Mouse (Mus musculus) frontal cortex, postnatal 36 days (tissue): ENCODE data around the gene Pcare.
"Not testable (repeated sequence)": the region's sequence is repeated elsewhere in the genome, so short reads cannot be mapped to it uniquely, and the experiment has no call there.

Source experiments
- DNase-seq, 2 experiments: peaks; one replicate each; pipeline ENCODE4 v3.0.0; 2022; ENCODE audit warnings: low spot score in 2 of 2

The Pcare gene

DNA sequence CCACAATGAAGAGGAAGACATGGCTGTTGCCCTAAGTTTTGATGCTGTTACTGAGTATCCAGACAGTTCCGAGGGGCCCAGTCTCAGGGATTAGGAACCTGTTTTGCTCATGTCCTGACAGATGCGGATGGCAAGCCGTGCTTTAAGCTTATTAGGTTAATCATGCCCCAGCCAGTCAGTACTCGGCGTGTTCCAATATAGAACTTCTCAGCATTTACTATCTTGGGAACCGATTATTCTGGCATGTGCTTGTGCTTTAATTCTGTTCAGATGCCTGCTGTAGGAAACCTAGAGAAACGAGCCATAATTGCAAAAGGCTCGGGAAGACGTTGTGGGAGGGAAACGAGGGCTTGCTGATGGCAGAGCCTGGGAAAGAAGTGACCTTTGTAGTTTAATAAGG, at the start of gene Pcare:
Gene Pcare (minus strand): TSS at position 64 of the 400 bp plus-strand sequence.
- DNase-seq = peak in 1 of 2 experiments; percentile 23

DNA sequence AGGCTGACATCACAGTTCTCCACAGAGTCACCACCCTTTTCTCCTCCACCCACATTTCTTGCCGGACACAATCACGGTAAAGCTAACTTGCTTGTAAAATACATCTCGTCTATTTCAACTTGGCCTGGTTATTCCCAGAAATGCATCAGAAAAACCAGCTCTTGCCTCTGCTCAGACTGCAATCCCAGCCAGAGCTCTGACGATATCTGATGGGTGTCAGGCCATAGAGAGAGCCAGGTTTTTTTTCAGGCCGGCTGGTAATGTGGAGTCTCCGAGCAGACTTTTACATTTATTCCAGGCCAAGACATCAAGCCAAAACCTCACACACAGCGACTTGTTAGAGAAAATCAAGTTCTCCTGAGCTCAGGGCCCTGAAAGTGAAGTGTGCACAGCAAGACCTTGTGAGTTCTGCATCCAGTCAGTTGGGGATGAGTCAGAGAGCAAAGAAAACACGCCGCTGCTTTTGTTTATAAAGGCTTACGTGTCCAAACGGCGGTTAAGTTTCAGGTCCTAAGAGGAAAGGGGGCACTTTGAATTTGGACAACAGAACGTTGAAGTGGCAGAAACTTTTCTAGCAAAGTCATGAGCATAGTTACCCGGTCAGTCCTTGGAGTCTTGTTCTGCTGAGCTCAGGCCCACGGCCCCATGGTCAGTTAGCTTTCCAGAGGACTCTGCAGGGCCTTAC, 43.0 kb upstream of the Pcare start:
- no peak for DNase-seq

DNA sequence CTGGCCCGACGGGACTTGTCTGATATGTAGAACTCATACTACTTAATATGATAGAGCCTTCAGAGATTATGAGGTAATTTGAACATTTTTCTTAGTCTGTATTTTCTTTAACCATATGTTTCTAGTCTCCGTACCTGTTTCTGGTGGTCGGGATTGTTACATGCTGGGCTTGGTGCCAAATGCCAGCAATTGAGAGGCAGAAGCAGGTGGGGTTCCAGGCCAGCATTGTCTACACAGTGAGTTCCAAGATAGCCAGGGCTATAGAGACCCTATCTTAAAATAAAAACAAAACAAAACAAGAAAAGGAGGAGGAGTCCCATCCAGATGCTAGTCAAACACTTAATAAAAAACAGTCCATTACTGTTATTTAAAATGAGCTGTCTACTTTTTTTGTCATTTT, 38.9 kb upstream of the Pcare start:
- DNase-seq = no peak

DNA sequence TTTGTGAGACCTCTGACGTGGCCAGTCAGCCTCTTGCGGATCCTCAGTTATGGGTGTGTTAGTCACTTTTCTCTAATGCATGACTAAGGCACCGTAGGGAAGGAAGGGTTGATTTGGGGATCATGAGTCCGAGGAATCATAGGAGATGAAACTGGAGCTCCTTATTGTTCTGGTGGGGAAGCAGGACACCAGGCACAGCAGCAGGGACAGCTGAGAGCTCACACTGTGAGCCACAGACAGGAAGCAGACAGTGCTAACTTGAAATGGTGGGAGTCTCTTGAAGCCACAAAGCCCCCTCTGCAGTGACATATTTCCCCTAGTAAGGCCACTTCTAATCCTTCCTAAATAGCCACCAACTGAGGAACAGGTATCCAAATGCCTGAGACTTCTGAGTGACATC, 38.4 kb upstream of the Pcare start:
- no peak for DNase-seq

DNA sequence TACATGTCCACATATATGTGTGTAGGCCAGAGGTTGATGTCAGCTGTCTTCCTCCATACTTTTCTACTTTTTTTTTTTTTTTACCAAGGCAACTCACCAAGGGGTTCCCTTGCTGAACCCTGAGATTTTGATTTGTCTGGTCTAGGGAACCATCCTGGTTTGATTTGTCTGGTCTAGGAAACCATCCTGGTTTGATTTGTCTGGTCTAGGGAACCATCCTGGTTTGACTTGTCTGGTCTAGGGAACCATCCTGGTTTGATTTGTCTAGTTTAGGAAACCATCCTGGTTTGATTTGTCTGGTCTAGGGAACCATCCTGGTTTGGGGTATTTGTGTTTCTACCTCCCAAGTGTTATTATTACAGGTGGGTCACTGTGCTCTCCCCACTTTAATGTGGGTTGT, 33.8 kb upstream of the Pcare start:
- DNase-seq = no peak

DNA sequence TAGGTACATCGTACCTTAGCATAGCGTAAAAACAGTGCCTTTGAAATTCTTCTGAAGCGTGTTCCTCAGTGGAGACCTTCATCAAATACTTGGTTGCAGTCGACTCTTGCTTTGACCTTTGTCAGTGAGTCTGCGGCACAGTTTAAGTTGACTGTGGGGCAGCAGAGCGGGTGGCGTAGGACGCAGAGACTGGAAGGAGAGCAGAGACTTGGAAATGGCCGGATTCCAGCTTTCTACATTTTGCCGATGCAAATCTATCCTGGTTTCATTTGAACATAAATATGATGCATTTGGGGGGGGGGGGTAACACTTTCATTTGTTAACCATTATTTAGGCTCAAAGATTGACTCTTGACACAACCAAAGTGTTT, 30.7 kb upstream of the Pcare start:
- DNase-seq = no peak

DNA sequence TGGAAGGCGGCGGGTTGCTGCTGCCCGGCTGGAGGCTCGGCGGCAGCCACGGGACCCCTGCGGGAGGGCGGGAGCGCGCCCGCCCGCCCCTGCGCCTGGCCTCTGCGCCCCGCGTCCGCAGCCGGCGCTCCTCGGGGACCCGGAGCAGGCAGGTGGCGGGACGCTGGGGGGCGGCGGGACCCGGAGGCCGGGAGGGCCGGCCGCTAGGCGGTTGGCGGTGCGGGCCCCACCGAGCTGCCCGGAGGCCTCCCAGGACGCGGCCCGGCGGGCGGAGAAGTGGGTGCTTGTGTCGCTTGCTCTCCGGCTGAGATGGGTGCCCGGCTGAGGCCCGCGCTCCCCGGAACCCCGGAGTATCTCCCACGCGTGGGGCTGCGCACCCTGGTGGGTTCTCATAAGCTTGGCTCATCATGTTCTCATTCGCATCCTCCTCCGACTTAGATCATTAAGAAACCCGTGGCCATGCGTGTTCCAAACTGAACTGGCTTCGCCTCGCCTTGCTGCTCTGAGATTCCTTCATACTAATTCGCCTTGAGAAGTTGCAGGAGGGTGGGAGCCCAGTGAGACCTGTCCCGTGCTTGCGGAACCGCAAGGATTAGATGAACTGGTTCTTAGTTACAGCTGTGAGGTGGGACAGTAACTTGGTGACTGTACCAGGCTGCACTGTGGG, 30.1 kb upstream of the Pcare start:
- DNase-seq = peak; percentile 58 to 60

DNA sequence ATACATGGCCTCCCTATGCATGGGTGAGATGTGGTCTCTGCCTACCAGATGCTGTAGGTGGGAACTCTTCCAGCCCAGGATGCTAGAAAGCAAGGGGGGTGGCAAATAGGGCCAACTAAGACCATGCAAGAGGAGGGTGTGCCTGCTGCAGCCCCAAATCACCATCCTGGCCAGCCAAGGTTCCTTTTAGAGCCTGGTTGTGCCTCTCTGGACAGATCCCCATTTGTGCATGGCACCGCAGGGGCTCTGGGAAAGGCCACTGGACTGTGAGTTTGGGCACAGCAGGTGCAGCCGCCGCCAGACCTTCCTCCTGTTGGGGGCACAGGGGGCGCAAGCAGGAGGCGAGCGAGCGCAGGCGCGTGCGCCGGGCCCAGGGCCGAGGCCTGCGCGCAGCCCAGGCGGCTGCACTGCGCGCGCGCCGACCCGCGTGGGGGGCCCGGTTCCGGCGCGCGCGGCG, 29.6 kb upstream of the Pcare start:
- DNase-seq = peak; percentile 13 to 25

DNA sequence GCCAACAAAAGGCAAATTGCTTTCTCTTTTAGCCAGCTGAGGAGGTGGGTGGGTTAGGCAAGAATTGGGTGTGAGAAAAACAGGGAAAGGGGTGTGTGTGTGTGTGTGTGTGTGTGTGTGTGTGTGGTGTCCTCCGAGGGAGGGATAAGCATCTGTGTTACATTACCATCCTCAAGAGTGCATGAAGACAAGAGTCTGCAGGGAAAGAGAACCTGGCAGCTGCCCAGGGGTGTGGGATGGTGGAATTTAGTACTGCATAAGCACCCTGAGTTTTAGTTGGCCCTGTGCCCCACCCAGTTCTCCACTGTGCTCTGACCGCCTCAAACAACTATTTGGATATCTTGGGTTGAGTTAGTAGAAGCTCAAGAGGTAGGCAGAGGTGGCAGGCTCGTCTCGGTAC, 28.3 kb upstream of the Pcare start:
- DNase-seq = peak; percentile 82 to 89

DNA sequence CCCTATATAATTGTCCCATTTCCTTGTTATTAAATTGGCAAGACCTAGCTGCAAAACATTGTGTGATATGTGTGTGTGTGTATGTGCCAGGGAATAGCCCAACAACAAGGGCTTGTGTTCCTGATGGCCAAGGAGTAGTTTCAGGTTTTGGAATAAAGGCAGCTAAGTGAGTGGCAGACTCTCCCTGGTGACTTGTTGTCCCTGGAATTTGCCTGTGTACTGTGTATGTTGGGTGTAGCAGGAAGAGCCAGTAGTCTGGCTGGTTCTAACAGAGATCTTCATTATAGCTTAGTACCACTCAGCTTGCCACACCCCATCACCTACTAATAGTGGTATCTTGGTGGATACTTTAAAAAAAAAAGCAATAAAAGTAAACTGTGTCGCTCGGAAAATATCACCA, 27.8 kb upstream of the Pcare start:
- no peak for DNase-seq

DNA sequence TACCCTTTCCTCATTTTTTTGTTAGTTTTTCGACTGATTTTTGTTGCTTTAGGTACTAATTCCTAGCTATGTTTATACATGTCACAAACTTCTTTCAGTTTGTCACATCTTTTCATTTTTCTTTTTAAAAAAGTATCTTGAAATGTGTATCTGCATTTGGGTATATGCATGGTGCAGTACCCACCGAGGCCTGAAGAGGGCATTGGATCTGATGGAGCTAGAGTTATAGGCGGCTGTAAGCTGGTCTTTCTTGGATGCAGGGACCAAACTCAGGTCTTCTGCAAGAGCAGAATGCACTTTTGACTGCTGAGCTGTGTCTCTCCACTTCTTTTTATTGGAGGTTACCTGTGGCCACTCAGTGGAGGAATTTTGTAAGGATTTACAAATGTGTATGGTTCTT, 26.0 kb upstream of the Pcare start:
- no peak for DNase-seq

DNA sequence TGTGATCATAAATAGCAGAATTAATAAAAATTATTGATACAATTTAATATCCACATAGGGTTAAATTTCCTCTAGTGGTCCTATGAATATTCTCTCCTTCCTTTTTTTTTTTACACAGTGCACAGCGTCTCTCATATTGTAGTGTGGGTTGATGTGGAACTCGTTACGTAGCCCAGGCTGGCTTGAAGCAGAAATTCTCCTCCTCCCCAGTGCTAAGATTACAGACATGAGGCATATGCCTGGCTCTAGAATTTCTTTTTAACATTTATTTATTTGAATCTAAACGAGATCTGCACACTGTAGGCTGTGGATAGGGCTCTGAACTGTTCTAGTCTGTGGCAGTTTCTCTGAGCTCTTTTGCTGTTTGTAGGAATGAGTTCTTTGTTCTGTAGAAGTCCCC, 22.6 kb upstream of the Pcare start:
- peak in 1 of 2 experiments; percentile 21 for DNase-seq

DNA sequence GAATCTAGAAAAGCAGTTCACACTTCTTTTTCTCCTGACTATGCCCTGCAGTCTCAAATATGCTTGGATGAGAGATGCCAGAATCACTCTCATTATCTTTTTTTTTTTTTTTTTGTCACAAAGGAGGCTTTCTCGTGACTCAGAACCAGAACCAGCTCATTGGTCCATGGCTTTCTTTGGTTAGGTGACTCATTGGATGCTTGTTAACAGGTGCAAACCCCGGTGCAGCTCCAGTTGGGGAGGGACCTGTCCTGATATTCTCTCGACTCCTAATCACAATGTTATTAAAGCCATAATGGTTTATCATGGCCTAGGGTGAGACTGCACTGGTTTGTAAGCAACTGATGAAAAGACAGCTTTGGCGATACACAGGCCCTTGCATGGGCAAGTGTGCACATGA, 21.5 kb upstream of the Pcare start:
- DNase-seq = no peak

DNA sequence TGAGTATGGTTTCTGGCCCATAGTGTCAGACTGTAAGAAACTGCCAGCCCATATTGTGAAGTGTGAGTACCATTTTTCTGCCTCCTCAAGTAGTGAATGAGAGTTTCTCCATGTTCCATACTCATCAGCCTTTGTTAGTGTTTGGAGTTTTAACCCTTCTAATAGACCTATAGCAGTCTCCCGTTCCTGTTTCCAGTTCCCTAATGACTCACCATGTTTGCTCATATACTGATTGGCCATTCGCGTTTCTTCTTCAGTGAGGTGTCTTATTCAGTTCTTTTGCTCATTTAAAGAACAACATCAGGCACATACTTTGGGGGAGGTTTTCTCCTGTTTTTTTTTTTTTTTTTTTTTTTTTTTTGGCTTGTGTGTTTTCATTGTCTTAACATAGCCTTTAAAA, 18.0 kb upstream of the Pcare start:
- no peak for DNase-seq

DNA sequence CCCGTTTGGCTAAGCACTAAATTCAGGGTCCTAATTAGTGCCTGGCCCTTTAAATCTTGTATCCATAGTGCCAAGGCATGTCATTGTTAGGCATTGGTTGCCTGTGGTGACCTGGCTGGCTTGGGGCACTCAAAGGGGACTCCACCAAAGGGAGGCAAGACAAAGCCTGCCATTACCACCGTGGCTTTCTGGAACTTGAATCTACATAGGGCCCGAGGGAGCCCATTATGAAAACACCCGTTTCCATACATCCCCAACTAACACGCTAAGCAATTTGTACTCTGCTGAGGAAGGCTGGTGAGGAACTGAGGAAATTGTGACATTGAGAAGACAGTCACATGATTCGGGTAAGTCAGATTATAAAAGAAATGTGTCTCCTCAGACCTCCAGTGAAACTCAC, 16.9 kb upstream of the Pcare start:
- DNase-seq = no peak

DNA sequence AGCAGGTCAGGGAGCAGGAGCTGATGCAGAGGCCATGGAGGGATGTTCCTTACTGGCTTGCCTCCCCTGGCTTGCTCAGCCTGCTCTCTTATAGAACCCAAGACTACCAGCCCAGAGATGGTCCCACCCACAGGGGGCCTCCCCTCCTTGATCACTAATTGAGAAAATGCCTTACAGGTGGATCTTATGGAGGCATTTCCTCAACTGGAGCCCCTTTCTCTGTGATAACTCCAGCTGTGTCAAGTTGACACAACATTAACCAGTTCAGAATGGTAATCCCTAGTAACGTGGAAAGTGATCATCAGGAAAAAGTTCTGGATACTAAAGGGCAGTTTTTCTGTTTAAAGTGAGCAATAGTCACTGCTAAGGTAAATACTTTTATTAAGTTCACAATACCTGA, 15.5 kb upstream of the Pcare start, which contains the start of gene Clip4:
Gene Clip4 (plus strand): TSS at position 301 of the 400 bp plus-strand sequence.
- not testable (repeated sequence) for DNase-seq

DNA sequence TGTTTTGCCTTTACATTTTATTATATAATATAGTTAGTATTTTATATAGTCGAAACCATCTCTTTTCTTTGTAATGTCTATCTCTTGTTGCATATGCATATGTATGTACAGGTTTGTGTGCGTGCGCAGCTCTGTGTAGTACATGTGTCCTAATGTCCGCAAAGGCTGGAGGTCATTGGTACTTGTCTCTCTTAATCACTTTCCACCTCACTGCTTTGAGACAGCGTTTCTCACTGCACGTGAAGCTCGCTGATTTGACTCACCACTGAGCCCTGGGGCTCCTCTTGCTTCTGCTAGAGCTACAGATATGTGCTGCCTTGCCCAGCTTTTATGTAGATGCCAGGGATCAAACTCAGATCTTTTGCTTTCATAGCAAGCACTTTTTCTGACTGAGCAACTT, 7.8 kb upstream of the Pcare start:
- no peak for DNase-seq

DNA sequence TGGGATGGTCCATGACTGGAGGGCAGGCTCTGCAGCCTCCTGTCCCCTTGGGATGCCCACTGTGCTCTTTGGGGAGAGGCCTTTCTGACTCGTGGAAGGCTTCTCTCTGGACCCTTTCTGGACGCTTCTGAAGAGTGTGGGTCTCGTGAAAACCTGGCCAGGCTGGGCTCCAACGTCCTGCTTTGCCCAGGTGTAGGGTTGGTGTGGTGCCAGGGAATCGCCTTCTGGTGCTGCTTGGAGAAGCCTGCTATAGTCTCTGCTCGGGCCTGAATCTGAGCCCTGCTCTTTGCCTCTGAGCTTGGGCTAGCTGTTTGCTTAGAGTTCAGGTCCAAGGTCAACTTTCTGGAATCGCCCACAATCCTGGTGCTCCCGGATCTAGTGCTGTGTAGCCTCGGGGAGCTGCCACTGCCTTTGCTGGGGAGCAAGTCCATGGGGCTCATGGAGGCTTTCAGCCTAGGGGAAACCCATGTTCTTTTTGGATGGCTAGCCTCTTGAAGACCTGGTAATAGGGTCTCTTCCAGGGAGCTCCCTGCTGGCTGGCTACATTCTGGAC, 3.0 kb downstream of the Pcare start:
- DNase-seq = no peak

DNA sequence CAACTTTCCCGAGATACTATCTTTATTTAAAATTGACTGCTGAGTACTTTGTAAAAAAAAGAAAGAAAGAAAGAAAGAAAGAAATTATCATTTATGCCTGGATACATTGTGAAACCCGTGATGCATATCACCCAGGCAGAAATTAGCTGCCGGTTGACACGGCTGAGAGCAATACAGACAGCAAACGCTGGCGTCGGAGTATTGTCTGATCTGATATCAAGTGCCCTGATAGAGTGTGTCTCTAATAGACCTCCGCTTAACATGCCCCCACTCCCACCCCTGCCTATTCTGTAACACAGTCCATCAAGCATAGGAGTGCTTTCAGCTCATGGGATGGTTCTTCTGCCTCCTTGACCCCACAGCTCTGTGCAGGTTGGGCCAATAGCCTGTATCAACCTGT, 5.1 kb downstream of the Pcare start:
- no peak for DNase-seq

DNA sequence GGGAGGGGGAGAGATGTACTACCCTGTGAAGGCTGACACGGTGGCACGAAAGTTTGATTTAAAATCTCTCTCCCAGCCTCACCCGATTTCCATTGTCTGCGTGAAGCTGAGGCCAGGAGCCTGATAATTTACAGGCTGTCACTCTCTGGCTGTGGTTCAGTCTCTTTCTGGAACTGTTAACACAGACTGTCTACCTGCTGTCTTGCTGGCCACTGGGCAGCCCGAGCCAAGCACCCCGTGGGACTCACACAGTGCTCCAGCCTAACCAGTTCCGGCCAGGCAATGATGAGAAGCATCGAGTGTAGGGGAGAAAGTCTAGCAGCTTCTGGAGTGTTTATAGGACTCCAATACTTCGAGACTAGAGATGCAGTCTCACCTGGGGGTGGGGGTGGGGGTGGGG, 6.6 kb downstream of the Pcare start:
- DNase-seq = no peak

DNA sequence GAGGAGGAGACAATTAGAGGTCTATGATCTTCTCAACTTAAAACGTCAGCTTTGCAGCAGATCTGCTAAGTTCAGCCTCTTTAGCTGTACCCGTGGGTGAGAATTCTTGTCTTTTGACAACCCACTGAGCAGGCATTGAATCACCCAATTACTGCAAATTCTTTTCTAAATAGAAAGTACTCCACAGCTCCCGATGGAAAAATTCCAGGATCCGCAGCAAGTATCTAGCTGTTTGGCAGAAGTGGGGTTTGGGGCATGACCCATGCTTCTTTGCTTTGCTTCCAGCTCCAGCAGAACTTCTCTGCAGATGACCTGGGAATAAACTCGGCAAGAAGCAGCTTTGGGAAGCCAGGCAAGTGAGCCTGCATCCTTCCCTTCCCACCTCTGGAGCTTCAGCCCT, 9.8 kb downstream of the Pcare start:
- peak; percentile 57 to 64 for DNase-seq

DNA sequence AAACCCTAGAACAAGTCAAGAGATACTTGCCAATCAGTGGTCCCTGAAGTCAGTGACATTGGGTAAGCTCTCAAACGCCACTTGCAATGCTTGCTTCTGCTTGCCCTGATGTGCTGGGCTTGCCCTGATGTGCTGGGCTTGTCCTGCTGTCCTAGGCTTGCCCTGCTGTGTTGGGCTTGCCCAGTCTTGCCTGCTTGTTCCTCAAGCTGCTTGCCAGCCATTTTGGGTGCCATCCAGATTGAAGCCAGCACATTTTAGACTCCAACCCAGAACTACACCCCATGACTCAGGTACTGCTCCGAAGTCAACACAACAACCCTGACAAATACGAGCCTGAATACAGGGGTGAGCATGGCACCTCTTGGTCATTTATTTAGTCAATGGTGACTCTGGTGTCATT, 10.5 kb downstream of the Pcare start:
- DNase-seq = no peak

DNA sequence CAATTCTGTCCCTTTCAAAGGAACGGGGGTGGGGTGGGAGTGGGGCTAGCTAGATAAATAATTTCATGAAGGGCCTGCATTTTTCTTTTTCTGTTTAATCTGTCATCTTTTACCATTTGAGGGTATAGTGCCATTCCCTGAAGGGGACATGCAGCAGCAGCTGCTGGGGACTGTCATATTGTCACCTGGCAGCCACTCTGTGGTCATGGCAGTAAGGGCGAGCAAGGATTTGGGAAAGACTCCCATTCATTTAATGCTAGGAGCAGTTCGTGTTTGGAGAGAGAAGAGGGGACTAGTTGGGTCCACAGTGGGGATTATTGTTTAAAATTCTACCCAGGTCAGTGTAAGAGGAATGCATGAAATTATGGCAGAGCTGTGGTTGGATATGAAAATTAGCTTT, 16.3 kb downstream of the Pcare start:
- DNase-seq = no peak
